Mouse (Mus musculus) spleen, postnatal 36 days (tissue): Measurements from ENCODE around the gene Mamdc4.
"Not testable (repeated sequence)": the region's sequence is repeated elsewhere in the genome, so short reads cannot be mapped to it uniquely, and the experiment has no call there.

Experiments used
- DNase-seq, 2 experiments: peaks; one replicate each; pipeline ENCODE4 v3.0.0; 2022; ENCODE audit warnings: low spot score in 2 of 2, mixed read lengths in 1 of 2

Mamdc4 gene

DNA sequence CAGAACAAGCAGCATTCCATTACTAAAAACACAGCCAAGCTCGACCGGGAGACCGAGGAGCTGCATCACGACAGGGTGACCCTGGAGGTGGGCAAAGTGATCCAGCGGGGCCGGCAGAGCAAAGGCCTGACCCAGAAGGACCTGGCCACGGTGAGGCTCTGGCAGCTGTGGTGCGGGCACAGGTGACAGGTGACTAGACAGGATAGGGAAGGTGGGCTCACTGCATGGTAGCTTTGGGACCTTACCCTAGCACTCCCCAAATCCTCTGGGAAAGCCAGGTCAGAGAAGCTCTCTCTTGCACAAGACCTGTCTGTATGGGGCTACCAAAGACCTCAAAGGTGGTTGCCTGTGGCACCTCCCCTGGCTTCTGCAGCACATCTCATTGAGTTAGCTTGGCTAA is 14.1 kb downstream of the Mamdc4 start:
- DNase-seq, result no peak

DNA sequence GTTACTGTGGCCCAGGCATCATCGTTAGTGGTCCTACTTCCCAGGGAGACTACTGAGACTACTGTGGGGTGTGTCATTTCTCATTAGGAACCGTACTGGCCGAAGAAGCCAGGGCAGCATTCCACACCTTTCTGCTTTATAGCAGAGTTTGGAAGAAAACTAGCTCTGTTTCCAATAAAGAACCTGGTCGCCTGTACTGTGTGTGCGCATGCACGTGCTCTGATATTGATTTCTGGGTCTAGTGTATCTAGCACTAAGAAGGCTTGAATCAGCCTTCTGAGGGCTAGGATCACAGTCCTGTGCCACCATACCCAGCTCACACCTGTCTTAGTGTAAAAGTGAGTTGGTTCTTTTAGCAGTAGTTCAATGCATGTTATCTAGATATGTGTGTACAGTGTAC is 15.9 kb downstream of the Mamdc4 start:
- DNase-seq, result no peak

DNA sequence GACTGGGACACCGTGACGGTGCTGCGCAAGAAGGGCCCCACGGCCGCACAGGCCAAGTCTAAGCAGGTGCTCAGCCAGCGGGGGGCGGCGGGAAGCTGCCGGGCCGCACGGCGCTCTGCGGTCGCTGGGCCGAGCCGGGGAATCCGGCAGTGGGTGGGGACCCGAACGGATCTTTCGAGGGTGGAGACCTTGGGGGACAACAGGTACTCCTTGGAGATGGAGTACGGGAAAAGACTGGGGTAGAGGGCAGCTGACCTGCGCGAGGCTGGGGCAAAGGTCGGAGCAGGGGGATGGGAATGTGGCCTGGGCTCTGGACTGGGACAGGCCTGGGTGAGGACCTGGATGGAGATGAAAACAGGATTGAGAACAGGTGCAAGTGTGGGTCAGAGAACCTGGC is 16.7 kb downstream of the Mamdc4 start:
- DNase-seq, result no peak

DNA sequence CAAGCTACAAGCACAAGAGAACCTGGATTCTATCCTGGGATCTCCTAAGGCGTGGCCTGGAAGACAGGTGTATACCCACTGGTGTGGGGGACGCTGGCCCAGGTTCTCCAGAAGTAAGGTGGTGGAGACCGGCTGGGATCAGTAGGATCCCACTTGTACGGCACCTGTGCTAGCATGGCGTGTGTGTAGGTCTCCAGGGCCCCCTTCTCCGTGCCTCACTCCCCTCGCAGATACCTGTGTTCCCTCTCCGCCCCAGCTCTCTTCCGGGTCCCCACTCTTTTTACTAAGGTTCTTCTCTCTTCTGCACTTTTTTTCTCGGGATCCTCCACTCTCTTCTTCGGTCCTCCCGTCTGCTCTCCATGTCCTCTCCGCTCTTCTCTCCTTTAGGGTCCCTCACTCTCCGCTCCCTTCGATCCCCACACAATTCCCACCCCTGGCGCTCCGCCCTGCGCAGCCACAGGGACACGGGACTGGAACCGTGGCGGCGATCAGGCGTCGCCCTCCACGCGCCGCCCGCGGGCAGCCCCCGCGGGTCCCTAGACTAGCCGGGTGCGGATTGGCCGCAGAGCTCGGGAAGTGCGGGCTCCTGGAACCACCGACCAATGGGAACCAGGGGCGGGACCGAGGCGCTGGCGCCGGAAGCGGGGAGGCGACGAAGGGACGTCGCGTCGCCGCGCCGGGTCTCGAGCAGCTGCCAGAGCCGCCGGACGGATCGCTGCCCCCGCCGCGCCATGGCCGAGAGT is 17.3 kb downstream of the Mamdc4 start, which contains the start of gene Edf1:
Gene Edf1 (plus strand): TSS at position 627 of the 743 bp plus-strand sequence.
- peak; percentile 93 to 94 for DNase-seq

DNA sequence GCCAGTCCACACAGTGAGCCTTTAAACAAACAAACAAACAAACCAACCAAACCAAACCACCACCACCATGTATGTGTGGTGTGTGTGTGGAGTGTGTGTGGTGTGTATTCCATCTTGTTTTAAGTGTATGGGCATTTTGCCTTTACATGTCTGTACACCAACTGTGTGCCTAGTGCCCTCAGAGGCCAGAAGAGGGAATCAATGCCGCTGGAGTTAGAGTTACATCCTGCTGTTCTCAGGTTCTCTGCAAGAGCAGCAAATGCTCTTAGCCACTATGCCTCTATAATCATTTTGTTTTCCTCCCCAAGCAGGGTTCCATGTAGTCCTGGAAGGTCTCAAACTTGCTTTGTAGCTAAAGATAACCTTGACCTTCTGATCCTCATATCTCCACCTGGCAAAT is 18.3 kb downstream of the Mamdc4 start:
- no peak for DNase-seq

DNA sequence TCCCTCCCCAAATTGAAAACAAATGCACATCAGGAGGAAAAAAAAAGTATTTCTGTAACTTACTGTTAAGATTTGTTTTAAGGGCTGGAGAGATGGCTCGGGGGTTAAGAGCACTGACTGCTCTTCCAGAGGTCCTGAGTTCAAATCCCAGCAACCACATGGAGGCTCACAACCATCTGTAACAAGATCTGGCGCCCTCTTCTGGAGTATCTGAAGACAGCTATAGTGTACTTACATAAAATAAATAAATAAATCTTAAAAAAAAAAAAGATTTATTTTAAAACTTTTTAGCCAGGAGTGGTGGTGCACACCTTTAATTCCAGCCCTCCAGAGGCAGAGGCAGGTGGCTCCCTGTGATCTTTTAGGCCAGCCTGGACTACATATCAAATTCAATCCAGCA is 19.2 kb downstream of the Mamdc4 start:
- DNase-seq, result not testable (repeated sequence)

DNA sequence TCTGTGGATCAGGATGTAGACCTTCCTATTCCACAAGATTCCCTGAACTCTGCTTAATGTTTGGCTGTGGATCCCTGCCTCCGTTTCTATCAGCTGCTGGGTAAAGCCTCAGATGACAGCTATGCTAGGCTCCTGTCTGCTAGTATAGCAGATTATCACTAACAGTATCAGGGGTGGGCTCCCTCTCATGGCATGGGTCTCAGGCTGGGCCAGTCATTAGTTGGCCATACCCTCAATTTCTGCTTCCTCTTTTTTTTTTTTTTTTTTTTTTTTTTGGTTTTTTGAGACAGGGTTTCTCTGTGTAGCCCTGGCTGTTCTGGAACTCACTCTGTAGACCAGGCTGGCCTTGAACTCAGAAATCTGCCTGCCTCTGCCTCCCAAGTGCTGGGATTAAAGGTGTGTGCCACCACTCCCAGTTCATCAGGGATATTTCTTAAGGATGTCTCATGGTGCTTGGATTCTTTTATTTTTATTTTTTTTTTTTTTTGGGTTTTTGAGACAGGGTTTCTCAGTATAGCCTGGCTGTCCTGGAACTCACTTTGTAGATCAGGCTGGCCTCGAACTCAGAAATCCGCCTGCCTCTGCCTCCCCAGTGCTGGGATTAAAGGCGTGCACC is 21.4 kb downstream of the Mamdc4 start:
- not testable (repeated sequence) for DNase-seq

DNA sequence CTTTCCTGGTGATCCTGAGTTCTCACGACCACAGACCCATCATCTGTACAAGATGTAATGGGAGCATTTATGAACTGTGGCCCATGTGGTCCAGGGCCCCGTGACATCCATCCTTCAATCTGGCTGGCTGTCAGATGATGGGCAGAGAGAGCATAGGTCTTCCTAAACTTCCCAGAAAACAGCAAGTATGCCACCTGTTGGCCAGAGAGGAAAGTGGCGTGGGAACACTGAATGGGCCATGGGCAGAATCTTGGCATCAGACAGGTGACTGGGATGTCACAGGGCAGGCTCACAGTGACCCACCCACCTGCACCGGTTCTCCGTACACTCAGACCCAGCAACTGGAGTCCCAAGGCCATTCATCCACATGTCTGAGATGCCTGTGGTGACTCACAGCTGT is 23.5 kb downstream of the Mamdc4 start:
- peak; percentile 35 to 52 for DNase-seq

DNA sequence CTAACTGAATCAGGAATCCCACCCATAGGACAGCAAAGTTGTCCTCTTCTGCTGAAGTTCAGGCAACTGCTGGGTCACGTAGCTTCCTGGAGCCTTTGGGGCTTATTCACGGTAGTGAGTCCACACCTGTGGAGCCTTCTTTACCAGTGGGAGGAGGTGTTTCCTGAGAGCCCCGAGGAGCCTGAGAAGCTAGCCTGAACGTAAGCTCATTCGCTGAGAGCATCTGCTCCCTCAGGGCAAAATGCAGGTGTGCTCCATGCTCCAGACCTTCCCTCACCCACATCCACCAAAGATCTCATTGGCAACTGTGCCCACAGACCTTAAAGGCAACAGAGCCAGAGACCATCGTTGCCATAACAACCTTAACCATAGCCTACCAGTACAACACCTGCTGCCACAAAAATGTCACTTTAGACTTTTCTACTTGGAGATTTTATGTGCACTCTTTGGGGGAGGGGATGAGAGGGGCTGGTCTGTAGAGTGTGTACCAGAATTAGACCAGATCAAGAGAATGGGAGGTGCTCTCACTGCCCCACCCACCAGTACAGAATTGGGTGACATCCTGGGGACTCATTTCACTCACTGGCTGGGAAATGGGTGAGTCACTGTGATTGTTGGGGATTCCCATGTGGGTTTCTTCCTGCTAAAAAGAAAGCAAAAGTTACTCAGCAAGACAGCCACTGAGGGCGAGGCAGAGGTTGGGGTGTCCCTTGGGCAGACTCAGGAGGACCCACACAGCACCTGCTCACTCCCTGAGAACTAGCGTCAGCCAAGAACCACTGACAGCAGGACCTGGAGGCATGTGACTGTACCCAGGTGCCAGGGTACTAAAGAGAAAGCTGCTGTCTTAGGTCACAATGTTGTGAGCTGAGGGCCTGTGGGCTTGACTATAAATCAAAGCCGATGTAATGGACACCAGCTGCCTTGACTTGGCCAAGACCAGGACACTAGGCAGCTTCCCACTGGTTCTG is 25.3 kb downstream of the Mamdc4 start:
- peak; percentile 55 to 66 for DNase-seq

DNA sequence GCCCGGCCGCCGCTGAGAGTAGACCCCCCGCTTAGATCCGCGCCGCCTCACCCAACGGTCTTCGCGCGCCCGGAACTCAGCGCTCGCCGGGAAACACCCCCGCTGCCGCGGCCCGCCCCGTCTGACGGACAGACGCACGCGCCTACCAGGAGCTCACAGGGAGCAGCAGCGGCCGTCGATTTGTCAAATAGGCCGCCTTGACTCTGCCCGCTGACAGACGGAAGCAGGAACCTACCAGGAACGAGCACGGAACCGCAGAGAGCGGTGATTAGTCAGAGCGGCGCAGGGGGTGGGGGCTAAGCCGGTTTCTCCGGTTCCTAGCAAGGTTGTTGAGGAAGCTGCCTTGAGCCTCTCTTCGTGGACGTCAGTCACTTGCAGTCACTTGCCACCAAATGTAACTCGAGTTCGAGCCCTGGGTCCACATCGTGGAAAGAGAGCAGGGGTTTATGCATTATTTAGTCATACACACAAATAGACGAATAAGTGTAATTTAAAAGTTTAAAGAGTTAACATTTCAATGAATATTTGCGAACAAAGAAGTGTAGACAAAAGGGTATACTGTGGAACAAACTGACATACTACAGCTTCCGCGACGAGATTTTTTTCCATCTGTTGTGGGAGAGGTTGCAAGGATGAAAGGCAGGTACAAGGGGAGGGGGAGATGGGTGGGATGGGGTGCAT is 27.7 kb downstream of the Mamdc4 start, which contains the start of gene Traf2:
Gene Traf2 (minus strand): TSS at position 130 of the 681 bp plus-strand sequence.
- DNase-seq, result peak; percentile 99

DNA sequence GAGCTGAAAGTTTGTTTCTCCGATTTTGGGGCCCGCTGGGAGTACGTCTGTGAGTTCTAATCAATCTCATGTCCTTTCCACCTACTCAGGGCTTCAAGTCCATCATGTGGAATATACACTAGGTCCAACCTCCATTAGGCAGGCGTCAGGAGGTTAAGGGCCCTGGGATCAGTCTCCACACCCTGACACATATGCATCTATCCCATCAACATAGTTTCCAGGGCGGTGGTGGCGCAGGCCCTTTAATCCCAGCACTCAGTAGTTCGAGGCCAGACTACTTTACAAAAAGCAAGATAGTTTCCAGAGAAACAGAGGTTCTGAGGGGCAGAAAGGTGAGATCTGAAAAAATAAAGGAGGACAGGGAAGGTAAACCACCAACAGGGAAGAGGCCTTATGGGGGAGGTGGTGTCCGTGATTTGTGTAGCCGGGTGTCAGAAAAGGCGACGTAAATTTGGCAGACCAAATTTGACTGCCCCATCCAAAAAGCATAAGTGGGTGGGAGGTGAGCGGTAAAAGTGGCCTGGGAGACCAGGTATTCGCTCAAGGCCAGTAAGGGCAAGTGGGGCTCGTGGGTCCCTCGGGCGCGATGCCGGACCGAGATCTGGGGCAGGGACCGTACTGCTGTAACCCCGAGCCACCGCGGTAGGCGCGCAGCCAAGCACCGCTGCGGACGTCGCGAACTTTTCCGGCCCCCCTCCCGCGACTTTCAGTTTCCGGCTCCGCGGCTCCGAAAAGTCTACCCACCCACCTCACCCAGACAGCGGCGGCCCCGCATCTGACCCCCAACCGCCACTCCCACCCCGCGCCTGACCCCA is 28.4 kb downstream of the Mamdc4 start:
- no peak for DNase-seq

DNA sequence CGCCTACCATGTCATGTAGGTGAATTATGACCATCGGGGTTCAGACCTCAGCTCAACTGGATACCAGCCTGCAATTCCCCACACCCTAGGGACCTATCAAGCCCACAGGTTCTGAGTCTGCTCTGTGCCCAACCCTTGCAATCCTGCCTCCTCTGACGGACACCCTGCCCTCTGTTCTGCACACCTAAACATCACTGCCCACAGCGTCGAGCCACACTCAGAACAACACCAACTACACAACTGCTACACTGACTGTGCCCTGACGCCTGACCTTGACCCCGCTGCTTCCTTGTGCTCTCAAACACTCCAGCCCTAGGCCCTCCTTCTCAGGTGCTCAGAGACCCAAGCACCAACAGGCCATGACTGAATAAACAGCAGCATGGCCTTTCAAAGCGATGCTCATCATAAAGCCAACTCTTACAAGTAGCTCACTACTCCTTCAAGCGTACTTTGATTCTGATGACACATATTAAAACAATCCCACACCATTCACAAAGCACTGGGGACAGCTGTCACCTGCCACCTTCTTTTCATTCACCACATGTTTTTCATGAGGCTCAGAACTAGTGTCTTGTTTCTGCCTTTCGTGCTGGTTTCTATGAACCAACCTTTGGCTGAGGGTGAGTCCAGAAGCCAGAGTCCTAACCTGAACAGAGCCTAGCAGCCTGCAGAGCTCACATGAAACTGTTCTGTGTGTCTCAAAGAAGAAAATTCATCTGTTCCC is 32.8 kb downstream of the Mamdc4 start:
- no peak for DNase-seq

DNA sequence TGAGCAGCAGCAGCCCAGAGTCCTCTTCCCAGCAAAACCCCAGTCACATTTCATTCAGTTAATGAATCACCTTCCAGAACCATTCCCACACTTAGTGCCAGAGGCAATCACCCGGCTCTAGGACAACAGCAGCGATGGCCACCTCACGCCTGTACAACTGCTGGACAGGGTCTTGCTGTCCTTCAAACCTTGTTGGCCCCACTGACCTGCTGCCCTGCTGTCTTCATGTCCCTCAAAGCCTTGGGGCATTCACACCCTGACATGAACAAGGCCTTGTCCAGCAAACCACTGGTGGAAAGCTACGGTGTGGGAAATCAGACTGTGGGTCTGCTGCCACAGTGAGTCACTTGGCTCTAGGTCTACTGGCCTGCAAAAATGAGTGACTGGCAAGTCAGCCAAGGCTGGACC is 34.1 kb downstream of the Mamdc4 start:
- DNase-seq, result no peak

DNA sequence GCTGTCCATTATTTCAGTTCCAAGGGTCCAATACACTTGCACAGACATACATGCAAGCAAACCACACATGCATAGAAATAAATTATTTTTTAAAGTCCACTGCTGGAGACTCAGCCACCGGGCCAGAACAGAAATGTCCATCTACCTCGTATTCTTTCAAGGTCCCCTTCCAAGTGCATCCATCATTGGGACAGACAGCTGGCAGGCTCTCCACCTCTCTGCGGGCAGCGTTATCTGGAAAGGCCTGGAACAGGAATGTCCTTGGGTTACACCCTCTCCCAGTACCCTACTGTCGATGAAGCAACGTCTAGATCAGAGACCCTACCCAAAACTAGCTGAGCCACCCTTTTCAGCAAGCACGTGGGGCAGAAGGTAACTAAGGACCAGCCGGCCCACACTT is 38.1 kb downstream of the Mamdc4 start:
- DNase-seq, result no peak

DNA sequence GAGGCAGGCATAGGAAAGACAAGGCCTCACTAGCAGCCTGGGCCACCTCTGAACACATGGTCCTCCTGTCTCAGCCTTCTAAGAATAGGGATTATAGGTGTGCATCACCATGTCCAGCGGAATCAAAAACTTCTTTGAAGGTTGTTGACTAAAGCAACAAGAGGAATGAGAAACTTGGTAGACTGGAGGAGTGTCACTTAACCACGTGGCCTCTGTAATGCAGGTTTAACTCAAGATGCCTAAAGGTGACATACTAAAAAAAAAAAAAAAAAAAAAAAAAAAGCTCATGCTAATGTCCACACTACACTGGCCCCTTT is 39.8 kb downstream of the Mamdc4 start:
- no peak for DNase-seq

DNA sequence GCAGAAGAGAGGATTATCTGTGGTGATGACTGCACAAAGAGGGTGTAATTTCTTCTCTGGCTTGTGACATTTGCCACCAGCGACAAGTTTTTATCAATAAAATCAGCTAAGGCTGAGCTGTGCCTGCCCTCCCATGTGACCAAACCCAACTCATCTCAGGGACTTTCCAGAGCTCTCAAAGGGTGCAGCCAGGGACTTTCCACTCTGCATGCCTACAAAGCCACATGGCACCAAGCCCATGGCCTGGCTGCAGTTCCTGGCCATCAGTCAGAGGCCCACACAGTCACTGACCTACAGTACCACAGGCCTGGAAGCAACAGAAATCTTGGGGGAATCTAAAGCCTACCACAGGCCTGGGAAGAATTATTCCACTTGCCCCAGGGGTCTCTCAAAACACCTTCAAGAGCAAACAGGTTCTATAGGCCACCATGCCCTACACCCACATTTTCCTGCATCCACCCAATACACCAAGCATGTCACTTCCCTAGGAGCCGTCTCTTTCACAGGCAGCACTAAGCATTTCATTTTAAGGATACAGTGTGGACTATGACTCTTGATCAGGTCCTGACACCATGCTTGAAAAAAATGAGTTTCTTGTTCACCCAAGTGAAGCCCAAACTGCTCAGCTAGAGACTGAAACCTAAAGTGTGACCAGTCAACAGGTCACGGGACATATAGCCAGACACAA is 40.3 kb downstream of the Mamdc4 start:
- DNase-seq, result peak; percentile 83 to 85

DNA sequence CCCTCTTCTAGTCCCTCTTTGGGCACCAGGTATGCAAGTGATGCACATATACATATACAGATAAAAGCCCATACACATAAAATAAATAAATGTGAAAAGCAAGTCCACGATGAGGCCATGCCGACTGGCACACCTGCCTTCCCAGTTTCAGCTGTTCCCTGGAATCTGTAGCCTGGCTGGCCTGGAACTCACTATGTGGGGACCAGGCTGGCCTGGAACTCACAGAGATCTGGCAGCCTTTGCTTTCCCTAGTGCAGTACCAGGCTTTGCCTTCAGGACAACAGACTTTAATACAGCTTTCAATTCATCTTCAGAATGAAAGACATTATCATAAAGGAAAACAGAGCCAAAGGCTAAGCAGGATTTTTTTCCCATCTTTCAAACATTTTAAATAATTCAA is 40.9 kb downstream of the Mamdc4 start:
- no peak for DNase-seq

DNA sequence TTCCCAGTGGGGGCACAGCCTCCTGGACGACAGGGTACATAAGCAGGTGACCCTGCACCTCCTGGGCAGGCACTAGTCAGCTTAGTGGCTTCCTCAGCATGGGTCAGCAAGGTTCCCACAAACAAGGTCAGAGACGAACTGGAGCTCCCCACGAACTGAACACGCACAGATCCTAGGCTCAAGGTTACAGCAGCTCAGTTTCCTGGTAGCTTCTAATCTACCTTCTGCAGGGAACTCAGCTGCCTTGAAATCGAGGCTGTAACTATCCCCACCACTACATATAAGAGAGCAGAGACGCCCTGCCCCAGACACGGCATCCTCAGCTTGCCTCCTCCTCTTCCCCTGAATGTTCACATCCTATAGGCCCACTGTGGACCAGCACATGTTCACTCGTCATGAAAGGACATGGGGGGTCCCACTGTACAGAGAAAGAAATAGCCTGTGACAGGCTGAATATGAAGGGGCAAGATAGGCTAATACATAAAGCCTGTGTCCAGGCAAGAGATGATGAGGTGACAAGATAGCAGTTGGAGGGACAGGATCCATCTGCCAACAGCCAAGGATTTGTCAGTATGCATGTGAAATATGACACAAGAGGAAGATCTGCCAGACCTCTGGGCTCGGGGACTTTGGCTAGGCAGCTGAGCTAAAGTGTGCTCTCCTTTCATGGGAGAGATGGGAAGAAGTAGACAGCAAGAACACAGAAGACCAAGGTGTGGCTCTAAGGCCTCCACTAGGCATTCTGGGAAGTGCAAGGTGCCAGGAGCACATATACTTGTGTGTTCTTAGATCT is 47.9 kb downstream of the Mamdc4 start:
- DNase-seq, result no peak
